Mouse (Mus musculus) liver, embryonic 15.5 days (tissue): ENCODE data around the gene Mapt. TPM values are rescaled to one million over a fixed set of nuclear protein-coding genes. Genes with fewer than 3 reads are reported as not detected.

Source experiments
- ATAC-seq: fragments of 200-750 bp; cut with Nextera tagmentation; 2 replicates; pipeline ENCODE4 v1.8.0; 2017; ENCODE audit warnings: moderate number of reproducible peaks, mild to moderate bottlenecking, moderate library complexity; ENCODE audit not compliant: insufficient read depth
- H3K27ac ChIP-seq: fragments of 300-500 bp; sonication (generic); replicated peaks from 2 replicates; pipeline ENCODE4 v1.5.1; 2015; ENCODE audit warnings: mild to moderate bottlenecking, inconsistent platforms
- H3K27me3 ChIP-seq: fragments of 300-500 bp; sonication (generic); 2 replicates; pipeline ENCODE4 v1.6.1; 2015; ENCODE audit warnings: mild to moderate bottlenecking, inconsistent platforms
- H3K36me3 ChIP-seq: fragments of 300-500 bp; sonication (generic); replicated peaks from 2 replicates; pipeline ENCODE4 v1.6.1; 2015; ENCODE audit warnings: moderate library complexity, mild to moderate bottlenecking, inconsistent platforms
- H3K4me1 ChIP-seq: fragments of 300-500 bp; sonication (generic); replicated peaks from 2 replicates; pipeline ENCODE4 v1.6.1; 2015; ENCODE audit warnings: inconsistent platforms
- H3K4me2 ChIP-seq: fragments of 300-500 bp; sonication (generic); 2 replicates; pipeline ENCODE4 v1.6.1; 2015; ENCODE audit warnings: moderate library complexity, mild to moderate bottlenecking, inconsistent platforms
- H3K4me3 ChIP-seq: fragments of 300-500 bp; sonication (generic); replicated peaks from 2 replicates; pipeline ENCODE4 v1.5.1; 2015; ENCODE audit warnings: mild to moderate bottlenecking, inconsistent platforms
- H3K9ac ChIP-seq: fragments of 300-500 bp; sonication (generic); 2 replicates; pipeline ENCODE4 v1.6.1; 2015; ENCODE audit warnings: moderate library complexity, mild to moderate bottlenecking, inconsistent platforms
- H3K9me3 ChIP-seq: fragments of 300-500 bp; sonication (generic); replicated peaks from 2 replicates; pipeline ENCODE4 v1.6.1; 2016; ENCODE audit warnings: inconsistent platforms
- WGBS: fragments of 180-500 bp; shearing (Covaris S2); methylation state at CpG from one replicate; pipeline ENCODE4 v1.1.7; 2015; ENCODE audit warnings: mixed read lengths; ENCODE audit not compliant: insufficient replicate concordance; 5-methylcytosine and 5-hydroxymethylcytosine counted together
- polyA plus RNA-seq: library from polyadenylated mRNA; unstranded; fragments of >200 nt; fragmentation: Nextera tagmentation; extraction: Ambion mirVana; gene quantifications from 2 replicates; pipeline ENCODE4 v1.2.1, GENCODE M21; 2015

Gene Mapt
- polyA plus RNA-seq, 1 experiment from 2014 or later: 0.44 TPM

DNA sequence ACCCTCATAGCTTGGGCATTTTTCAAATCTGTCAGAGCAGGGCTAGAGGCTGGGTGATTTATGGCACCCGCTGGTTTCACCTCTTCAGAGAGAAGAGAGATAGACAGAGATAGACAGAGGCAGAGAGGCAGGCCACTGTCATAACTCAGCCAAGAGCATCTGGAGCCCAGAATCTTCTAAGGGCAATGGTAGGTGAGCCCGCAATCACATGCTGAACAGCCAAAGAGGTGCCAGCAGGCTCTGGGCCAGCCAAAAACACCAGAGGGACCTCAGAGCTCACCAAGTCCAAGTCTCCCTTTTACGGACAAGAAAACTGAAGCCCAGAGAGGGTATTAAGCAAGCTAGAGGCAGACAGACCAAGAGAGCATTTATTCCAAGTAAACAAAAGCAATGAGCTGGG lies 66.5 kb downstream of the Mapt start:
- H3K27me3 ChIP-seq: no peaks in the 10 kb centered on the region
- H3K4me3 ChIP-seq: no peak overlapping the region
- no peak for ATAC-seq
- no peaks in the 10 kb centered on the region for H3K36me3 ChIP-seq
- H3K9me3 ChIP-seq: no peaks in the 10 kb centered on the region
- no peak overlapping the region for H3K4me2 ChIP-seq
- H3K9ac ChIP-seq: no peak overlapping the region
- 80% methylated on average over 3 of the region's 3 CpGs for WGBS
- no peak overlapping the region for H3K27ac ChIP-seq
- H3K4me1 ChIP-seq: peaks cover 37% of the 10 kb centered on the region

DNA sequence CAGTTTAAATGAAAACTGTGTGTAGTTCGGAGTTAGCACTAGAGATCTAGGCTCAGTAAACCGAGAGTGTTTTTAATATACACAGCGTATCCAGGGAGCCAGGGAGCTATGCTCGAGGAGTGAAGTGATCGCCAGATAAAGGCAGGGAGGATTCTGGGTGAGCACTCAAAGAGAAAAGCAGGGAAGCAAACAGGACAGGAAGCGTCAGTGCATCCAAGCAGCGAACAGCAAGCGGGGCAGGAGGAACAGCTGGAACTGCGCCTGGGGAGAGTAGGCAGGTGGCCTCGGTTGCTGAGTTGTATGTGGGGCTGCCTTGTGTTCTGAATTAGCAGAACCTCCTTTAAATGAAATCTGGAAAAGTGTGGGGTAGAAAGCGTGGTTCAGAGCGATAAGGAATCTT lies 71.4 kb downstream of the Mapt start:
- ATAC-seq: no peak
- H3K4me1 ChIP-seq: peaks cover 10% of the 10 kb centered on the region
- no peak overlapping the region for H3K9ac ChIP-seq
- H3K27ac ChIP-seq: no peak overlapping the region
- 48% methylated on average over 12 of the region's 12 CpGs for WGBS
- H3K4me2 ChIP-seq: peak overlapping the region; percentile 27; the same call in 1 of the 2 replicates
- no peaks in the 10 kb centered on the region for H3K27me3 ChIP-seq
- H3K4me3 ChIP-seq: no peak overlapping the region
- H3K36me3 ChIP-seq: no peaks in the 10 kb centered on the region
- no peaks in the 10 kb centered on the region for H3K9me3 ChIP-seq

DNA sequence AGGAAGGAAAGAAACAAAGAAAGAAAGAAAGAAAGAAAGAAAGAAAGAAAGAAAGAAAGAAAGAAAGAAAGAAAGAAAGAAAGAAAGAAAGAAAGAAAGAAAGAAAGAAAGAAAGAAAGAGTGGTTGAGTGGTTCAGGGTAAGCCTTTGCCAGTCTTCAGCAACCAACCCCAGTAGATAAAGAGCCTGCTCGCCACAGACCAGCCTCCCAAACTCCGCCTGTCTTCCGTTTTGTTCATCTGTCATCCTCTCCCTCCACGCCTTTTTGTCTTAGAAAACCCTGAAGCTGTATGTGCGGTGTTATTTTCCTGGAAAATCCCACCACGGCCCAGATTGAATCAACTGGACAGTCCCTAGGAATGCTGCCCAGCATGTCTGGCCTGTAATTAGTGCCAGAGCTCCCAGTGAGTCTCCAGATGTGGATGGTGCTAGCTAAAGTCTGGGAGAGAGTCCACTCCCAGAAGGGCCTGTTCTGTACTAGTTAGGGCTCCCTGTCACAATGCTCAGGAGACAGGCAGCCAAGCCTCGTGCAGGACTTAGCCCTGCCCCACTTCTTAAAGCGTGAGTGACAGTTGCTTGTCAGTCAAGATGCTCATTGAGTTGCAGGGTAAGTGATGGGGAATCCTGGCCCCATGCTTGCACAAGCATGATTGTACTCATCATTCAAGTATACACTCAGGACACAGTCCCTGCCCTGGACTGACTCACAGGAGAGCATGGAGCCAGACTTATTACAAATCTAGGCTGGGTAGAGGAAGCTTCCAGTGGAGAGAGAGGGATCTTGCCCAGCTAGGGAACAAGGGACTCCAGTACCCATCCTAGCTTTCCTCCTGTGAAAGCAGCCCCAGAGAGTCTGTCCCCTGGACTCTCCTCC lies 72.1 kb downstream of the Mapt start:
- no peak overlapping the region for H3K27ac ChIP-seq
- H3K4me3 ChIP-seq: no peak overlapping the region
- H3K4me1 ChIP-seq: peaks cover 10% of the 10 kb centered on the region
- 38% methylated on average over 8 of the region's 8 CpGs for WGBS
- no peaks in the 10 kb centered on the region for H3K36me3 ChIP-seq
- H3K9ac ChIP-seq: no peak overlapping the region
- H3K9me3 ChIP-seq: no peaks in the 10 kb centered on the region
- H3K4me2 ChIP-seq: no peak overlapping the region
- no peak for ATAC-seq
- H3K27me3 ChIP-seq: no peaks in the 10 kb centered on the region

DNA sequence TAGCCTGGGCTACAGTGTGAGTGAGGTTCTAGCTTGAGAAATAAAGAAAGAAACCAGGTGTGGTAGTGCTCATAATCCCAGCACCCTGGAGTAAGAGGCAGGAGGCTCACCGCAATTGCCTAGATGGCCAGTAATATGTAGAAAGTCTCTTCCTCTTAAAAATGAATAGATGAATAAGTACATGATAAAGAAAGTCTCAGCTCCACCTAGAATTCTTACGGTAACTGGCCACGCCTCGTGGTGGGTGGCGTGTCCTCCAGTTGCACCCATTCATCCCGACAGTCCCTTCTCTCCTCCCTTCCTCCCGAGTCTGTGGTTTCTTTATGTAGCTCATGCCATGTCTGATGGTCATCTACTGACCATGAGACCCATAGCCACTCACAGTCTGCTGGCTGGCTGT lies 74.5 kb downstream of the Mapt start:
- H3K9me3 ChIP-seq: no peaks in the 10 kb centered on the region
- H3K9ac ChIP-seq: no peak overlapping the region
- no peak overlapping the region for H3K4me3 ChIP-seq
- 62% methylated on average over 7 of the region's 7 CpGs for WGBS
- ATAC-seq: no peak
- H3K27ac ChIP-seq: no peak overlapping the region
- peaks cover 27% of the 10 kb centered on the region for H3K4me1 ChIP-seq
- no peaks in the 10 kb centered on the region for H3K36me3 ChIP-seq
- peaks cover 16% of the 10 kb centered on the region; the same call in 1 of the 2 replicates for H3K27me3 ChIP-seq
- no peak overlapping the region for H3K4me2 ChIP-seq

DNA sequence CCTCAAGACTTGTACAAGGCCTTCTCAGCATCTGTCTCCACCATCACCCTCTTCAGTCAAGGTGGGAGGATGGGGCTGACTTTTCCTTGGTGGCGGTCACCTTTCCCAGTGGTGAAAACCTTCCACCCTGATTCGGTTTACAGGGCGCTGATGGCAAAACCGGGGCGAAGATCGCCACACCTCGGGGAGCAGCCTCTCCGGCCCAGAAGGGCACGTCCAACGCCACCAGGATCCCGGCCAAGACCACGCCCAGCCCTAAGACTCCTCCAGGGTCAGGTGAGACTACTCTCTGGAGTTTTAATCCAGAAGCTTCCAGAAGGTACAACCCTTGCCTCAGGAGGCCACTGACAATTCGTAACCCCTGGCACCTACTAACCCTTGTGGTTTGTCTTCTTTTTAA lies 75.3 kb downstream of the Mapt start:
- H3K9ac ChIP-seq: no peak overlapping the region
- no peaks in the 10 kb centered on the region for H3K36me3 ChIP-seq
- no peak overlapping the region for H3K27ac ChIP-seq
- H3K9me3 ChIP-seq: no peaks in the 10 kb centered on the region
- no peak for ATAC-seq
- peaks cover 34% of the 10 kb centered on the region for H3K4me1 ChIP-seq
- 83% methylated on average over 13 of the region's 13 CpGs for WGBS
- peaks cover 16% of the 10 kb centered on the region; the same call in 1 of the 2 replicates for H3K27me3 ChIP-seq
- H3K4me2 ChIP-seq: no peak overlapping the region
- H3K4me3 ChIP-seq: no peak overlapping the region

DNA sequence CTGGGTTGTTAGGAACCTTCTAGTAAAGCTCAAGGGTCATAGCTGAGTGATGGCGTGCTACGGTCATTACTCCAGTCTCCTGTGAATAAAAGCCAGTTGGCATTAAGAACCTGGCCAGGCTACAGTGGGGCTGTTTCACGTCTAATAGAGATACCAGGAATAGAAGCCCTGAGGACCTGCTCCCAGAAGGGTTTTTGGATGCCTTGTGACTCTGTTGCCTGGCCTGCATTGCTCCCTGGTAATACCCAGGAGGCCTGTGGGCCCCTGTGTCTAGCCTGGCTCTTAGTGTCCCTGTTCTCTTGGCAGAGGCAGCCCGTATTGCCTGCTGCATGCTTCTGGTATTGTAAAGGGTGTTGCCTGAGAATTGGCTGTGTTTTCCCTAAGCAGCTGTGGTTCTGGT lies 75.9 kb downstream of the Mapt start:
- WGBS: 74% methylated on average over 4 of the region's 4 CpGs
- H3K27ac ChIP-seq: no peak overlapping the region
- no peak for ATAC-seq
- no peak overlapping the region for H3K9ac ChIP-seq
- H3K36me3 ChIP-seq: no peaks in the 10 kb centered on the region
- no peak overlapping the region for H3K4me2 ChIP-seq
- H3K4me1 ChIP-seq: peaks cover 35% of the 10 kb centered on the region
- H3K27me3 ChIP-seq: peaks cover 16% of the 10 kb centered on the region; the same call in 1 of the 2 replicates
- no peak overlapping the region for H3K4me3 ChIP-seq
- H3K9me3 ChIP-seq: no peaks in the 10 kb centered on the region

DNA sequence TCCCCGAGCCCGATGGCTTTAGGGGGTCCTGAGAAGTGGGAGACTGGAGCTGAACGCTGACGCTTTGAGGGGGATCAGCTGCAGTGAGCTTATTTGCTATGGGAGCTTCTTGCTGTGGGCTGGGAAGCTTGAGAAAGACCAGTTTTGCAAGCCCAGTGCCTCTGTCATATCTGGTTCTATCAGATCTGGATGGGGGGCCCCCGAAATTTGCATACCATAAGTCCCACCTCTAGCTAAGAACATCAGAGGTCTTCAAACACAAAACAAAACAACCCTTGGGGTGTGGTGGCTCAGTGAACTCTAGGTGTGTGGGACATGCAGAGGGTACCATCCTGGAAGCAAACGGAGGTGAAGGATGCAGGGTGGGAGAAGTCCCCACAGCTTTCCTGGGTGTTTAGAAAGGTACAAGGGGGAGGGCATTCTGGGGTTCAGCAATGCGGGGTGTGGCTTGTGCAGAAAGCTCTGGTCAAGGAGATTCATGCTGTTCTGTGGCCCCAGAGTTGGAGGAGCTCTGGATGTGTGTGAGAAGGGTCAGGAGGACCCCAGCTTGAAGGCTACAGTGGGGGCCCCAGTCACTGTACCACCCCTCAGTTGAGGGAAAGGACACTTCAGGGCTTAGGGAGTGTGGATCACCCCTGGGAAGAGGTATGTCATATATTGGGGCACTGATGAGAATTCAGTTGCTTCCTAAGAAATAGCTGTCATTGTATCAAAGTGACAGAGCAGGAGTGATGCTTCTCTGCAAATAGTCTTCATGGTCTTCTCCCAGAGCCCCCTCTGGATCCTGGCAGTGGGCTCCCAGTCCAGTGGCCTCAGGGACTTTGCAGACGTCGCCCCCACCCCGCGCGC lies 78.4 kb downstream of the Mapt start:
- Histone ChIP-seq H3K27me3 (peaks cover 16% of the 10 kb centered on the region; the same call in 1 of the 2 replicates), H3K4me2 (peak overlapping the region; percentile 75), H3K4me3 (peak overlapping the region; percentile 53), H3K36me3 (no peaks in the 10 kb centered on the region), H3K27ac (peak overlapping the region; percentile 3; the same call in 1 of the 2 replicates), H3K4me1 (peaks cover 25% of the 10 kb centered on the region), H3K9ac (peak overlapping the region; percentile 39; the same call in 1 of the 2 replicates), H3K9me3 (no peaks in the 10 kb centered on the region)
- 0 out of 2 replicates have a peak, but pooled peaks have one; percentile 9 for ATAC-seq
- whole genome bisulfite sequencing: 28% methylated on average over 12 of the region's 12 CpGs

DNA sequence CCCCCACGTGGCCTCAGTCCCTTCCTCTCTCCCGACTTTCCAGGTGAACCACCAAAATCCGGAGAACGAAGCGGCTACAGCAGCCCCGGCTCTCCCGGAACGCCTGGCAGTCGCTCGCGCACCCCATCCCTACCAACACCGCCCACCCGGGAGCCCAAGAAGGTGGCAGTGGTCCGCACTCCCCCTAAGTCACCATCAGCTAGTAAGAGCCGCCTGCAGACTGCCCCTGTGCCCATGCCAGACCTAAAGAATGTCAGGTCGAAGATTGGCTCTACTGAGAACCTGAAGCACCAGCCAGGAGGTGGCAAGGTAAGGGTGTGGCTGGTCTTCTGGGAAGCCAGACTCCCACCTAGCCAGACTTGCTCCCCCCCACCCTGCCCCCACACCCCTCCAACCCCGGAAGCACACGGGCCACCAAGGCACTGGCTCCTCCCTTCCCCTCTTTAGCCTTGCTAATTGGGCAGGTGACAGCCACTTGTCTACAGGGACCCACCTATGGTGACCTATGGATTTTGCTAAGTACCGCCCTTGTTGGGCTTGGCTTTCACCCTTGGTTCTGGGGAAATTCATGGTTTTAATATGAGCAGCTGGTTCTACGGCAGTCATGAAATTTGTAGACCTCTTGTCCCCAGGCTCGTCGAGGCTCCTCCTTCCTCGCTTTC lies 79.2 kb downstream of the Mapt start:
- peaks cover 25% of the 10 kb centered on the region for H3K4me1 ChIP-seq
- H3K27me3 ChIP-seq: peaks cover 16% of the 10 kb centered on the region; the same call in 1 of the 2 replicates
- peak overlapping the region; percentile 3; the same call in 1 of the 2 replicates for H3K27ac ChIP-seq
- H3K4me3 ChIP-seq: peak overlapping the region; percentile 53
- H3K36me3 ChIP-seq: no peaks in the 10 kb centered on the region
- WGBS: 15% methylated on average over 23 of the region's 23 CpGs
- peak overlapping the region; percentile 39; the same call in 1 of the 2 replicates for H3K9ac ChIP-seq
- H3K4me2 ChIP-seq: peak overlapping the region; percentile 75
- ATAC-seq: peak; percentile 80
- H3K9me3 ChIP-seq: no peaks in the 10 kb centered on the region

DNA sequence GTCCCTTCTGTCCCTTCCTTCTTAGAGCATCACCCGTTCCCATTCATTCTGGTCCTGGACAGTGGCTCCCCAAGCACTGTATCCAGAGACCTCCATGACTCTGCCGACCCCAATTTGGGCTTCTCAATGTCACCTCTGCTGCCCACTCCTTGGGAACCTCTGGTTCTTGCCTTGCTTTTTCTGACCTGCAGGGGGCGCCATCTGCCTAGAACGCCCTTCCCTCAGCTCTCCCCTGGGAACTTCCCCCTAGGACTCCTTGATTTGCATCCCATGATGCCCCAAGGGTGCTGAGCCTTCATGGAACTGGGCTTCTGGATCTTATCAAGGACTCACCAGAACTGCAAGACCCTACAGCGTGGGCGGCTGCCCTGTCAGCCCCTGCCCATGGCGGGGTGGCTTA lies 80.5 kb downstream of the Mapt start:
- no peak overlapping the region for H3K4me3 ChIP-seq
- ATAC-seq: no peak
- peaks cover 28% of the 10 kb centered on the region for H3K4me1 ChIP-seq
- no peaks in the 10 kb centered on the region for H3K36me3 ChIP-seq
- H3K4me2 ChIP-seq: no peak overlapping the region
- H3K9me3 ChIP-seq: no peaks in the 10 kb centered on the region
- no peak overlapping the region for H3K27ac ChIP-seq
- H3K27me3 ChIP-seq: peaks cover 16% of the 10 kb centered on the region; the same call in 1 of the 2 replicates
- H3K9ac ChIP-seq: no peak overlapping the region
- 54% methylated on average over 7 of the region's 7 CpGs for WGBS

DNA sequence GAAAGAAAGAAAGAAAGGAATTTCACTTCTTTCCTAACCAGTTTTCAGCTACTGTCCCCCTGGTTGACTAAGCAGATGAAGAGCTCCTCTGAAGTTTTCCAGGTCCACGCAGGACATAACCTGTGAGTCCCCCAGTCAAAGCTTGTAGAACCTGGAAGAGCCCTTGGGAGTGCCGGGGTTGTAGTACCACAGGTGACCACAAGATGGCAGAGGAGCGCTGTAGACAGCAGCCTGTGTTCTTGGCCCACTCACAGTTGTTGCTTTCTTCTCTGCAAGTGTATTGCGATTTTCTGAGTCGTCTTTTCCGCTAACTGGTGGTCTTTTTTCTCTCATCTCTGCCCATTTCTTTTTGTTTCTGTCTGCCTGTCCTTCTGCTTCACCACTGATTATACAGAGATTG lies 84.5 kb downstream of the Mapt start:
- H3K4me1 ChIP-seq: peaks cover 40% of the 10 kb centered on the region
- H3K9me3 ChIP-seq: no peaks in the 10 kb centered on the region
- H3K27me3 ChIP-seq: peaks cover under 1% of the 10 kb centered on the region; the same call in 1 of the 2 replicates
- no peaks in the 10 kb centered on the region for H3K36me3 ChIP-seq
- no peak overlapping the region for H3K9ac ChIP-seq
- H3K4me2 ChIP-seq: no peak overlapping the region
- 5% methylated on average over 6 of the region's 6 CpGs for WGBS
- no peak for ATAC-seq
- no peak overlapping the region for H3K27ac ChIP-seq
- no peak overlapping the region for H3K4me3 ChIP-seq
